Mouse (Mus musculus) lung, adult 10 weeks (tissue): ENCODE measurements around the gene Snrpb2. TPM values are rescaled to one million over a fixed set of nuclear protein-coding genes. Genes with fewer than 3 reads are reported as not detected.

Experiments used
- polyA plus RNA-seq: library from polyadenylated mRNA; stranded (reverse); fragments of 350-450 nt; fragmentation: Illumina TruSeq; extraction: RNeasy Lipid Tissue Mini Kit (QIAGEN cat#74804); gene quantifications from one replicate; pipeline ENCODE4 v1.2.3, GENCODE M21; 2014; ENCODE audit warnings: low read depth, low replicate concordance; ENCODE audit not compliant: insufficient read depth

Gene Snrpb2
- 37.8 TPM for polyA plus RNA-seq

DNA sequence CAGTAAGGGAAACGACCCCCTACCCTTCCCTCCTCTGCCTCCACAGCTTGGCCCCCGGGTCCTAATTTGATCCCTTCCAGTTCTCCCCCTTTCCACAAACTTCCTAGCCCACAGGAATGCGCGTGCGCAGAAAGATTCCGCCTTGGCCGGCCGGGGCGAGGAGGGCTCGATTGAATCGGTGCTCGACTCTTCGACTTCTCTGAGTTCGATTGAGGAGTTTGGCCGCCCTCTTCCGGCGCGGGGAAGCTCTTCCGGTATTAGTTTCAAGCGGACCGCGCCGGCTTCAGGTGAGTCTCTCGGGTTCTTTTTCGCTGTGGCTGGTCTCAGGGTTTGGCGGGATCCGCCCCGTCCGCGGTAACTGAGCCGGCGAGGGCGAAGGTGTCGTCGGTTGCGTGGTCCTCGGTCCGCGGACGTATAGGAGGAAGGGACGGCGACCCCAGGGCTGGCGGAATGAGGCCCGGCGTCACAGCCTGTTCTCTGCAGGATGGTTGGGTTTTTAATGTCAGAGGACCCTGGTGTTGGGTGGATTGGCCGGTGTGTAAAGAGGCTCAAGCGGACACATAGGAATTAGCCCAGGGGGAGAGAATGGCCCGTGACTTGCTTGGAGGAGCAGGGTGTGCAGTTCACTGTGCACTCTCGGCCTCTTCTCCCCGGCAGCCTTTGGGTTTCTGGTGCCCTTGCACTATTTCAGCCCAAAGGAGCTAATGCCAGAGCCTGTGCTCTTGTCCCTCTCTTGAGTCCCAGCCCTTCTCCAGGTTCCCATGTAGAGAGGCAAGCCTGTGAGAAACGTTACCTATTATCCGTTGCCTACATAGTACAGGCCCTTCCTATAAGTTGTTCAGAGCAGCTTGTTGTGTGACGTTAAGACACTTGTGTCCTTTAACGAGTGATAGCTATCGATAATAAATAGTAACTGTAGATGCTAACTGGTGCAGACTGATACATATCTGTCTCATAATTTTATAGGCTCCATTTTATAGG lies at the start of gene Snrpb2:
Snrpb2 (plus strand) TSS at position 228 of the 981 bp plus-strand sequence.

GRCm38 (mm10) chr2:143078198-143078851 lies 15.5 kb downstream of the Snrpb2 start, which contains the start of gene Otor:
Otor (plus strand) TSS chr2:143078473.

Other genes with a start within 250 kb of the Snrpb2 start
- 9.3 TPM for gene Kif16b, start 161.5 kb upstream of the Snrpb2 start, polyA plus RNA-seq
- not detected for gene Otor, start 15.4 kb downstream of the Snrpb2 start, polyA plus RNA-seq